Mouse (Mus musculus) mouse trophoblast stem cell (cell line): ENCODE measurements around the gene Tbl1x.
"Not testable (repeated sequence)": the region's sequence is repeated elsewhere in the genome, so short reads cannot be mapped to it uniquely, and the experiment has no call there.

Experiments used
- in situ Hi-C, 2 experiments: fragments of 300-500 bp; cut with MseI, MboI; formaldehyde crosslinking; loops; 2 replicates in 1 of 2; 3 replicates in 1 of 2; pipeline ENCODE4 v1.15.1; 2025

Tbl1x gene

GRCm38 (mm10) chrX:77510371-77511300 is at the start of gene Tbl1x:
Tbl1x (plus strand) TSS chrX:77511013.
- in situ Hi-C loops, result no loop called here

GRCm38 (mm10) chrX:77469216-77469615 is 41.6 kb upstream of the Tbl1x start:
- in situ Hi-C loops, result no loop called here

- in situ Hi-C loops, result no loop called here
These were observed 38.0 kb upstream of the Tbl1x start for GRCm38 (mm10) chrX:77472858-77473257.

- in situ Hi-C loops, result no loop called here
These were observed 37.3 kb upstream of the Tbl1x start for GRCm38 (mm10) chrX:77473511-77473910.

GRCm38 (mm10) chrX:77474551-77474950 is 36.3 kb upstream of the Tbl1x start:
- in situ Hi-C loops, result no loop called here

GRCm38 (mm10) chrX:77477526-77477925 is 33.3 kb upstream of the Tbl1x start:
- in situ Hi-C loops, result no loop called here

GRCm38 (mm10) chrX:77487922-77488799 is 22.7 kb upstream of the Tbl1x start:
- in situ Hi-C loops, result no loop called here

- in situ Hi-C loops, result no loop called here
These were observed 20.7 kb upstream of the Tbl1x start for GRCm38 (mm10) chrX:77490127-77490526.

- in situ Hi-C loops, result loop anchor here in 1 of 2 experiments (5.0 kb wide), 1 partner anchor 77 kb away; no protein-coding TSS in a partner anchor
These were observed 1.7 kb upstream of the Tbl1x start for GRCm38 (mm10) chrX:77509149-77509548.

GRCm38 (mm10) chrX:77509776-77510175 is 1.0 kb upstream of the Tbl1x start:
- in situ Hi-C loops, result loop anchor here in 1 of 2 experiments (5.0 kb wide), 1 partner anchor 77 kb away; no protein-coding TSS in a partner anchor

- in situ Hi-C loops, result no loop called here
These were observed 634 bp downstream of the Tbl1x start for GRCm38 (mm10) chrX:77511301-77511993.

- in situ Hi-C loops, result no loop called here
These were observed 1.2 kb downstream of the Tbl1x start for GRCm38 (mm10) chrX:77511994-77512485.

- in situ Hi-C loops, result no loop called here
These were observed 6.7 kb downstream of the Tbl1x start for GRCm38 (mm10) chrX:77517274-77518085.

- in situ Hi-C loops, result no loop called here
These were observed 8.1 kb downstream of the Tbl1x start for GRCm38 (mm10) chrX:77518929-77519328.

- in situ Hi-C loops, result no loop called here
These were observed 12.1 kb downstream of the Tbl1x start for GRCm38 (mm10) chrX:77522842-77523375.

- in situ Hi-C loops, result no loop called here
These were observed 14.4 kb downstream of the Tbl1x start for GRCm38 (mm10) chrX:77525179-77525578.

- in situ Hi-C loops, result no loop called here
These were observed 17.6 kb downstream of the Tbl1x start for GRCm38 (mm10) chrX:77528401-77528800.

GRCm38 (mm10) chrX:77530997-77531396 is 20.2 kb downstream of the Tbl1x start:
- in situ Hi-C loops, result no loop called here

GRCm38 (mm10) chrX:77533922-77534321 is 23.1 kb downstream of the Tbl1x start:
- in situ Hi-C loops, result no loop called here

GRCm38 (mm10) chrX:77539770-77540169 is 29.0 kb downstream of the Tbl1x start:
- in situ Hi-C loops, result not testable (repeated sequence)
